Comparison of ENCODE assay signal across 22 mouse cellular contexts in the genomic region with DNA sequence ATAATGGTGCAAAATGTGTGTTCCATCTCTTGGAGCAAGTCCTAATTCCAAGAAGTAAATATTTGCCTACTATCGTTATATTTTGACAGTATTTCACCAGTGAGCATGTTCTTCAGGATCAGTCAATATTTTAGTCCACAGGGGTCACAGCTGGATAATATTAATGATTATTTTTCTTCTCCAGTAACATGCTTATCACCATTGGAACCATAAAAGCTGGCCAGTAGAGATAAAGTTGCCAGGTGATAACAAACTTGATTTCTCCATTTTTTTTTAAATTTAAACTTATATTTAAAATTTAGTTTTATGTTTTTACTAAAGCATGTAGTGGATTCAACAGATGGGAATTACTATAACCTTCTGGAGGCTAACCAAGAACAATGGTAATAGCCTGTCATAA.
DNase-seq lines count a peak whose midpoint lies in the region; ATAC-seq and TF ChIP-seq lines count a peak whose summit lies in the region.
"Had no signal": no experiment of that assay in that cellular context is flagged by ENCODE, and none has a peak within 500 bp of the region (broad histone marks: within the 10 kb centered on the region; RNA-seq: fewer than 3 reads in every experiment).

No protein-coding gene starts in this region.

- H3K4me3 ChIP-seq in liver, adult 2 months (ENCODE audit: insufficient read depth, low read depth, low read length): no peak overlapping the region
- no peak overlapping the region for H3K4me3 ChIP-seq in liver, postnatal 0 days (ENCODE audit: low read depth, low read length)
- no peak overlapping the region for H3K4me3 ChIP-seq in G1E (ENCODE audit: low read depth, low read length)
- H3K4me3 ChIP-seq in MEL (ENCODE audit: control insufficient read depth in 1 of 2, insufficient read depth in 1 of 2, low read depth in 2 of 2, low read length in 2 of 2): no peak overlapping the region

- no peaks in the 10 kb centered on the region for H3K79me2 ChIP-seq in liver, adult 2 months (ENCODE audit: control insufficient read depth, insufficient read depth, low read length)
- no peaks in the 10 kb centered on the region for H3K79me2 ChIP-seq in MEL (ENCODE audit: control insufficient read depth, insufficient read depth, low read length, poor library complexity)

- 5% methylated on average over 1 of the region's 1 CpGs for WGBS in liver, adult 2 months
- WGBS in liver, postnatal 0 days (ENCODE audit: insufficient replicate concordance): 66% methylated on average over 1 of the region's 1 CpGs

- TF ChIP-seq EP300 in liver, postnatal 0 days (IDR thresholded peaks at IDR 0.05; ENCODE audit: low read depth): no peak
- peak; percentile 69 to 70 for TF ChIP-seq EP300 in MEL (IDR thresholded peaks at IDR 0.05; ENCODE audit: low read depth in 1 of 2, low read length in 2 of 2)

- H3K27me3 ChIP-seq in liver, adult 2 months (ENCODE audit: control insufficient read depth, insufficient read depth, low read length): no peaks in the 10 kb centered on the region
- H3K27me3 ChIP-seq in liver, postnatal 0 days (ENCODE audit: insufficient read depth, low read length): no peaks in the 10 kb centered on the region
- H3K27me3 ChIP-seq in G1E (ENCODE audit: insufficient read depth, low read length) (no peaks in the 10 kb centered on the region), MEL (ENCODE audit: control insufficient read depth in 1 of 2, insufficient read depth in 2 of 2, low read length in 2 of 2) (no peaks in the 10 kb centered on the region)
- H3K27me3 ChIP-seq: CH12.LX had no signal

- no peaks in the 10 kb centered on the region for H3K9me3 ChIP-seq in liver, postnatal 0 days (ENCODE audit: low read length)
- H3K9me3 ChIP-seq in G1E (replicated peaks): no peaks in the 10 kb centered on the region
- no peaks in the 10 kb centered on the region for H3K9me3 ChIP-seq in MEL (replicated peaks; ENCODE audit: insufficient read depth, low read length)

- no peak for ATAC-seq in liver, postnatal 0 days
- peak; percentile 28; the same call in 1 of the 2 replicates for ATAC-seq in G1E (ENCODE audit: extremely low read depth, insufficient number of reproducible peaks, low FRiP score, poor library complexity, severe bottlenecking)
- ATAC-seq: activated CD4-positive, CD25-positive, alpha-beta regulatory T cell, adult 4 months; CD4-positive, CD25-positive, alpha-beta regulatory T cell, adult 4 months; Patski had no signal

- no peaks in the 10 kb centered on the region for H3K36me3 ChIP-seq in liver, adult 2 months (ENCODE audit: control insufficient read depth, insufficient read depth, low read length)
- H3K36me3 ChIP-seq in liver, postnatal 0 days (replicated peaks; ENCODE audit: insufficient read depth, low read length): no peaks in the 10 kb centered on the region
- H3K36me3 ChIP-seq in G1E (replicated peaks) (no peaks in the 10 kb centered on the region), MEL (ENCODE audit: control insufficient read depth in 1 of 2, insufficient read depth in 2 of 2, low read length in 2 of 2) (peaks cover 0 to 7% of the 10 kb centered on the region in 2 experiments; a peak in 2 of 4 replicates)

- H3K27ac ChIP-seq in liver, adult 2 months (replicated peaks; ENCODE audit: insufficient read depth, low read depth, low read length): no peak overlapping the region
- H3K27ac ChIP-seq in liver, postnatal 0 days (ENCODE audit: low read depth): no peak overlapping the region
- H3K27ac ChIP-seq in MEL (ENCODE audit: control insufficient read depth, low read depth, low read length): no peak overlapping the region

- no peak for TF ChIP-seq POLR2A in liver, adult 2 months (IDR thresholded peaks at IDR 0.05; ENCODE audit: extremely low read depth, insufficient read depth, low read length)
- TF ChIP-seq POLR2A in MEL (IDR thresholded peaks at IDR 0.05; ENCODE audit: control insufficient read depth in 1 of 2, insufficient read depth in 1 of 2, low read depth in 1 of 2, low read length in 2 of 2, poor library complexity in 1 of 2): no peak

- peak; percentile 73 for DNase-seq in liver, adult 2 months (ENCODE audit: extremely low read depth, low read depth, low spot score)
- no peak for DNase-seq in liver, postnatal 0 days
- DNase-seq in G1E (ENCODE audit: low spot score) (no peak), MEL (ENCODE audit: low read depth, low spot score) (no peak)
- DNase-seq in layer of hippocampus, adult 8-10 months (ENCODE audit: low spot score in 2 of 2): no peak
- DNase-seq in ovary, postnatal 36 days (ENCODE audit: low spot score): no peak
- DNase-seq: adrenal gland, adult 2 months; adrenal gland, adult 8-10 months; adrenal gland, postnatal 10 days; adrenal gland, postnatal 14 days; adrenal gland, postnatal 25 days; adrenal gland, postnatal 36 days; B cell, adult 2 months; cerebellum, adult 11 months; cerebellum, adult 11-12 months; cerebellum, adult 18-20 months; cerebellum, adult 2 months; cerebellum, adult 8-10 months had no signal

- H3K4me1 ChIP-seq in liver, adult 2 months (ENCODE audit: control insufficient read depth, insufficient read depth, low read length): no peaks in the 10 kb centered on the region
- H3K4me1 ChIP-seq in liver, postnatal 0 days (ENCODE audit: insufficient read depth): no peaks in the 10 kb centered on the region
- H3K4me1 ChIP-seq in G1E (ENCODE audit: insufficient read depth, low read depth, low read length) (no peaks in the 10 kb centered on the region; the same call in 1 of the 2 replicates), MEL (ENCODE audit: control insufficient read depth in 1 of 2, insufficient read depth in 2 of 2, low read length in 2 of 2) (peaks cover 0 to 5% of the 10 kb centered on the region in 2 experiments; a peak in 1 of 4 replicates)

- TF ChIP-seq CTCF in liver, adult 2 months (IDR thresholded peaks at IDR 0.05; ENCODE audit: low read depth, low read length): no peak
- TF ChIP-seq CTCF in liver, postnatal 0 days (IDR thresholded peaks at IDR 0.05; ENCODE audit: low read depth): no peak
- TF ChIP-seq CTCF in G1E (IDR thresholded peaks at IDR 0.05; ENCODE audit: low read depth, low read length): no peak
- no peak for TF ChIP-seq CTCF in MEL (IDR thresholded peaks at IDR 0.05 in 2 of 3, conservative IDR thresholded peaks at IDR 0.05 in 1 of 3; ENCODE audit: control insufficient read depth in 1 of 3, insufficient read depth in 1 of 3, low read depth in 2 of 3, low read length in 3 of 3, poor library complexity in 1 of 3, severe bottlenecking in 1 of 3)

- TF ChIP-seq RAD21 in MEL (IDR thresholded peaks at IDR 0.05; ENCODE audit: low read depth, low read length): no peak

- no peak overlapping the region for H3K4me2 ChIP-seq in liver, postnatal 0 days (ENCODE audit: low read depth, low read length)

- H3K9ac ChIP-seq in liver, adult 2 months (ENCODE audit: low read depth, low read length): no peak overlapping the region
- no peak overlapping the region for H3K9ac ChIP-seq in liver, postnatal 0 days (replicated peaks)
- H3K9ac ChIP-seq in MEL (ENCODE audit: control insufficient read depth, low read depth, low read length, poor library complexity, severe bottlenecking): no peak overlapping the region

TF ChIP-seq in MEL, 35 proteins besides CTCF, POLR2A, EP300 and RAD21:
- no peak for TF ChIP-seq SMC3 (IDR thresholded peaks at IDR 0.05; ENCODE audit: low read depth, low read length)
- no peak for TF ChIP-seq USF2 (IDR thresholded peaks at IDR 0.05; ENCODE audit: borderline replicate concordance in 1 of 2, insufficient read depth in 1 of 2, low read depth in 1 of 2, low read length in 2 of 2)
- TF ChIP-seq ETS1 (IDR thresholded peaks at IDR 0.05; ENCODE audit: low read depth, low read length): peak; percentile 53
- no peak for TF ChIP-seq NRF1 (IDR thresholded peaks at IDR 0.05; ENCODE audit: insufficient read depth, low read depth, low read length, poor library complexity, severe bottlenecking)
- no peak for TF ChIP-seq MAX (IDR thresholded peaks at IDR 0.05; ENCODE audit: low read length)
- TF ChIP-seq BHLHE40 (IDR thresholded peaks at IDR 0.05; ENCODE audit: borderline replicate concordance, low read depth, low read length): no peak
- TF ChIP-seq GATA1 (IDR thresholded peaks at IDR 0.05; ENCODE audit: low read depth, low read length): peak; percentile 84
- TF ChIP-seq TCF12 (IDR thresholded peaks at IDR 0.05; ENCODE audit: low read depth, low read length): peak; percentile 89
- TF ChIP-seq MYB (IDR thresholded peaks at IDR 0.05; ENCODE audit: low read depth, low read length): no peak
- TF ChIP-seq RCOR1 (IDR thresholded peaks at IDR 0.05; ENCODE audit: low read depth, low read length): peak; percentile 56; the same call in 1 of the 2 replicates
- peak; percentile 84 for TF ChIP-seq ZNF384 (IDR thresholded peaks at IDR 0.05; ENCODE audit: low read depth, low read length)
- TF ChIP-seq CHD2 (IDR thresholded peaks at IDR 0.05; ENCODE audit: low read length): no peak
- TF ChIP-seq KAT2A (conservative IDR thresholded peaks at IDR 0.05; ENCODE audit: low read depth, low read length): no peak
